Mouse (Mus musculus) layer of hippocampus, adult 8-10 months (tissue): Measurements from ENCODE around the gene Perm1. TPM values are rescaled to one million over a fixed set of nuclear protein-coding genes. Genes with fewer than 3 reads are reported as not detected.

ENCODE experiments used
- DNase-seq, 2 experiments: peaks; one replicate each; pipeline ENCODE4 v3.0.0; 2022; ENCODE audit warnings: low spot score in 2 of 2
- microRNA-seq, 2 experiments: library from miRNA; unstranded; fragments of <30 nt; microRNA quantifications; one replicate each; pipeline ENCODE4 v1.2.0; 2022
- total RNA-seq, 4 experiments: library from RNA; stranded (reverse); gene quantifications; 2 replicates each; pipeline ENCODE4 v1.2.4; 2022

Perm1 gene
- total RNA-seq, 4 experiments from 2014 or later, result 0.32 to 0.45 (median 0.38) TPM

DNA sequence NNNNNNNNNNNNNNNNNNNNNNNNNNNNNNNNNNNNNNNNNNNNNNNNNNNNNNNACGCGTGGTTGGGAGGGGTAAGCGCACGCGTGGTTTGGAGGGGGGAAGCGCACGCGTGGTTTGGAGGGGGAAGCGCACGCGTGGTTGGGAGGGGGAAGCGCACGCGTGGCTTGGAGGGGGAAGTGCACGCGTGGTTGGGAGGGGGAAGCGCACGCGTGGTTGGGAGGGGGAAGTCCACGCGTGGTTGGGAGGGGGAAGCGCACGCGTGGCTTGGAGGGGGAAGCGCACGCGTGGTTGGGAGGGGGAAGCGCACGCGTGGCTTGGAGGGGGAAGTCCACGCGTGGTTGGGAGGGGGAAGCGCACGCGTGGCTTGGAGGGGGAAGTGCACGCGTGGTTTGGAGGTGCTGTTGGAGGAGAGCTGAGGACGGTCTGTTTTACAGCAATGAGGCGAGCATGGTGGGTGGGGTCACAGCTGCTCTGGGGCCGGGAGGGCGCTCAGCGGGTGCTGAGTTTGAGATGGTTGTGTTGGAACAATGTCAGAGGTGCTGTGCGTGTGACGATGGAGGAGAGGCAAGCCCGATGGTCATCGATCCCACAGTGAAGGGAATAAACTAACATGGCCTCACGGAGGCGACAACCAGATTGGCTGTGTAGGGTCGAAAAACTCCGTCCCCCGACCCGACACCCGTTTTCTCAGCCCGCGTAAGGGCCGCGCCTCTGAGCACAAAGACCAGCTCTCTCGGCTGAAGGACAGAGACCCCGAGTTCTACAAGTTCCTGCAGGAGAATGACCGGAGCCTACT, 21.2 kb downstream of the Perm1 start:
- no peak for DNase-seq

DNA sequence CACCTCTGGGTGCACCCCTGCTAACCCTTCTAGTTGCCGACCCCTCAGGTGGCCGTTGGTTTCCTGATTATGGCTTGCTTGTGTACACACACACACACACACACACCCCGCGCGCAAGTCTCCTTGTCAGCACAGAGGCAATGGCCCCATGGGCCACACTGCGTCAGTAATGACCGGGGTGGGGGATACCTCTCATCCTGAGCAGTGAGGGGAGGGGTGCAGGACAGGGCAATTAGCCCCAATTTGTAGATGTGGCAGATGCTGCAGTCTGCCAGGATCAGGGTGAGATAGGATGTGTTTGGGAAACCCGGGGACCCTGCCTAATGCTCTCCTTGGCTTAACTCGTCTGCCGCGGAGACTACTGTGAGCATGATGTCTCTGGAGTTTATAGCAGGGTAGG, 33.9 kb downstream of the Perm1 start:
- no peak for DNase-seq

DNA sequence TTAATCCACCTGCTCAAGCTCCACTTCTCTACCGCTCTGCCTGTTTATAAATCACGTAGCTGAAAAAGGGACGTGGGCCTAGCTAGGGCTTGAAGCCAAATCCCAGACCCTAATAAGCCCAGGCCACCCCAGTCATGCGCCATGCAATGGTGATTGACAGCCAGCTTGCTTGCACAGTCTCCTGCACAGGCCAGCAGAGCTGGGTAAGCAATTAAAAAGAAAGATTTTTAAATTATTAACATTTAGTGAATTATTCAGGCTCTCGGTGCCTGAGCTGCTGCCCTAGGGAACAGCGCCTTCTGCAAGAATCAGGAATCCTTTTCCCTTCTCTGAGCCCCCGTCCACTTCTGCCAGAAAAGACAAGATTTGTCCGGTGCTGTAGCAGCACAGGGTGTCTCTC, 35.4 kb downstream of the Perm1 start:
- no peak for DNase-seq

DNA sequence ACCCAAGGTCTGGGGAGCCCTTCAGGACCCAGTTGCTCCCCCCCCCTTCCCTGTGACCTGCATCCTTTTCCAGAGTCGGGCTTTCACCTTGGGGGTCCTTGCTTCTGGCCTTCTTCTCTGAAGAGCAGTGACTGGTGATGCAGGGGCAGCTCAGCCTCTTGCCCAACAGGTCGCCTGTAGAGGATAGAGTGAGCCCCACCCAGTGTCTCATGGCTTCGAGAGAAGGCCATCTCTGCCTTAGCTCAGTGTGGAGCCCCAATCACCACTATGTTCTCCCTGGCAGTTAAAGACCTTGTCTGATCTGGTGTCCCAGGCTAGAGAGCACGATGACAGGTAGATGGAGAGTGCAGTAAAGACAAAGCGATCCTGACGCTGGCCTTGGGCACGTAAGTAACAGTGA, 36.5 kb downstream of the Perm1 start:
- DNase-seq, result no peak

DNA sequence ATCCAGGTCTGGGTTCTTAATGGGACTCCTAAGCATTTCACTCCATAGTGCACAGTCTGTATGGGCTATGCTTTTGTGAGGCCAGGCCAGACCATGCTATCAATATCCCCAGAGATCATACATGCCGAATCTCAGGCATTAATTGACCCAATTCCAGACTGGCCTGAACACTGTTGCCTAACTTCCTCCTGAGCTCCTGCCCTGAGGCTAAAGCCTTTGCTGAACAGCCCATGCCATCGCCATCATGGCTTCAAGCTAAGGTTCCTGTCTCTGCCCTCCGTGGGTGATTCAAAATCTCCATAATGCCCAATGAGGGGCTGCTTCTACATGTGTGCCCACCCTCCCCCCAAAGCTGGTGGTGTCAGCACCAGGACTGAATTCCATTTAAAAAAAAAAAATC, 37.0 kb downstream of the Perm1 start:
- no peak for DNase-seq

DNA sequence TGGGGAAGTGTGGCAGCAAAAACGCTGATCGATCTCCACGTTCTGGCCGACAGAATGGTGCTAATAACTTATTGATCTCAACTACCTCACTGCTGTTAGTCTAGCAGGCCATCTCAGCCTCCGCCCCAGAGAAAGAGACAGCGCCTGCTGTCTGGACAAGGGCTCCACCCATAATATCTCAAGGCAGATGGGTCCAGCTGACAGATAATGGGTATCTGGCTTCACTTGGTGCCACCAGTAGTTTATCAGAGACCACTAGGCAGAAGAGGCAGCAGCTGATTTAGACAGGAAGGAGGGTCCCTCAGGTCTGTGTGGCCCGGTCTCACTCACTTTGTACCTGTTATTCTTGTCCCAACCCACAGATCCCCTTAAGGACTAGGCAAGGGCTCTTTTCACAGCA, 37.4 kb downstream of the Perm1 start:
- no peak for DNase-seq

DNA sequence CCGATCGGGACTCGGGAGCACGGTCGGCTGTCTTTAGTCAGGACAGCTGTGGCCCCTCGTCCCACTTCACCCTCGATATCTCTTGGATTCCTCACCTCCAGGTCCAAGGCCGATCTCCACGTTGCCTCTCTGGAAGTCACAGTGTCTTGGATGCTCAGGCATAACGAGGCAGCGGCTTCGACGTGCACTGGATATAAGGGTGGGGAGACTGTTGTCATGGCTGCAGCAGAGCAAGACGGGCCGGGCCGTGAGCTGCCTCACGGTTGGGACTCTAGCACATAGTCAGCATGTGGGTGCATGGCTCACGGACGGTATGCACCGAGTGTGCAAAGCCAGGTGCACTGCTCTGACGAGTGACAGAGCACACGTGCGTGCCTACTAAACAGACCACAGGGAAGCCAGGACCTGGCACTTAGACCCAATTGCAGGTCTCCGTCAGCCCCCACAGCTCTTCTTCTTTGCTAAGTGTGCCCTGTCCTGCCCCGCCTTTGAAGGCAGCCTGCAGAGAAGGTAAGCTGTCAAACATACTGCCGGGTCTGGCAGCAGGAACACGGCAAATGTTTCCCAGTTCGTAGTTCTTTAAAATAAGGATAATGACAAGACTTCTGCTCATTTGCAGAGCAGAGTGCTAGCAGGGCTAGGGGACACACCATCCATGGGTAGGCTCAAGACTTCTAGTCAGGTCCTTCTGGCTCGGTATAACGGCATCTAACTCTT, 38.9 kb downstream of the Perm1 start:
- no peak for DNase-seq

DNA sequence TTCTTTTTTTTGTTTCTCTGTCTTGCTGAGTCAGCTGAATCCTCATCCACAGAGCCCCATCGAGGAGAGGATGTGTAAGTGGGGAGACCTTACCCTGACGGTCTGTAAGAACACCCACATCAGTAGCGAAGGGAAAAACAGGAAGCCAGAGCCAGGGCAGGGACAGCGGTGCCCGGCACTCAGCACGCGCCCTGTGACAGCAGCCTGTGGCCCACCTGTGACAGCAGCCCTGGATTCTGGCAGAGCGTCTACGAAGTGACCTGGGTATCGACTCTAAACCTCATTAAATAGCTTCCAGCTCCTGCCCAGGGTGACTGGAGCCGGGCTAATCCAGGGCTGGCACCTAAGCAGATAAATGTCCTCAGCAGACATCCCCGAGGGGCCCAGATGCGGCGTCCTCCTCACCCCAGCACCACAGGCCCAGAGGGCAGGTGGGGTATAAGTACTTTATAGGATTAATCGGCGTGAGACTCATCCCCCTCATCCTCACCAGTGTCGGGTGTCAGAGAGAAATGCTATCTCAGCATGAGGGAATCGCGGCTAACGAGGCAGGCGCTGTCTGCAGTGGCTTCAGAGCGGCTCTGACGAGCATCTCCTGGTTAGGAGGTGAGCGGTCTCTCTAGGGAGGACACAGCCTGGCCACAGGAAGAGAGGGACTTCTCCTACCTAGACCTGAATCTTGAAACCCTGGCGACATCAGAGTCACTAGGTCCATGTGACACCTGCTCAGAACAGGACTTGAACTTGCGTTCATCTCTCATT, 39.6 kb downstream of the Perm1 start, which contains the start of gene Samd11:
Gene Samd11 (minus strand): TSS at position 580 of the 762 bp plus-strand sequence.
- no peak for DNase-seq

Small RNAs within 50 kb of the gene (microRNA-seq; reads per million reads assigned to microRNA genes)
- gene Mir7658, result 5.4 to 7.1 reads per million in 2 experiments

Other genes starting within 250 kb of the Perm1 start
- gene B3galt6, start 223.2 kb upstream of the Perm1 start, total RNA-seq, result 10 to 100 TPM in 1 of 4 experiments, 1 to 10 TPM in 3; 9.2 to 11.3 (median 9.7) TPM
- 100 to 1,000 TPM; 202 to 230 (median 217) TPM for gene Sdf4, start 223.0 kb upstream of the Perm1 start, total RNA-seq
- gene Tnfrsf4, start 202.0 kb upstream of the Perm1 start, total RNA-seq, result 1 to 10 TPM; 1.1 to 3.5 (median 2.0) TPM
- not detected for gene Tnfrsf18, start 189.7 kb upstream of the Perm1 start, total RNA-seq
- gene Ttll10, start 156.5 kb upstream of the Perm1 start, total RNA-seq, result under 1 TPM in 3 of 4 experiments, not detected in 1; 0.27 to 0.80 (median 0.45) TPM
- 10 to 100 TPM; 28.2 to 49.7 (median 35.9) TPM for gene 9430015G10Rik, start 105.9 kb upstream of the Perm1 start, total RNA-seq
- gene Rnf223, start 85.4 kb upstream of the Perm1 start, total RNA-seq, result 1 to 10 TPM in 2 of 4 experiments, under 1 TPM in 2; 0.49 to 2.0 (median 0.81) TPM
- gene Agrn, start 18.4 kb upstream of the Perm1 start, total RNA-seq, result 100 to 1,000 TPM; 125 to 145 (median 144) TPM
- gene Isg15, start 15.1 kb upstream of the Perm1 start, total RNA-seq, result 1 to 10 TPM in 3 of 4 experiments, under 1 TPM in 1; 0.87 to 2.6 (median 1.7) TPM
- 1 to 10 TPM; 5.9 to 7.3 (median 6.3) TPM for gene AW011738, start 12.6 kb upstream of the Perm1 start, total RNA-seq
- 10 to 100 TPM; 38.2 to 52.2 (median 46.4) TPM for gene Plekhn1, start 19.0 kb downstream of the Perm1 start, total RNA-seq
- 10 to 100 TPM; 64.1 to 72.4 (median 68.0) TPM for gene Noc2l, start 20.1 kb downstream of the Perm1 start, total RNA-seq
- 1 to 10 TPM; 5.1 to 7.9 (median 6.0) TPM for gene Samd11, start 39.8 kb downstream of the Perm1 start, total RNA-seq
- gene Vmn2r-ps159, start 115.2 kb downstream of the Perm1 start, total RNA-seq, result not detected